Mouse (Mus musculus): ENCODE measurements around the gene Glis2. TPM values are rescaled to one million over a fixed set of nuclear protein-coding genes. Genes with fewer than 3 reads are reported as not detected.
A peak's percentile ranks its signal among the peaks of the same experiment; 100 is the strongest.

Gene Glis2
- polyA plus RNA-seq, 1 experiment from 2014 or later, result 12.3 TPM

GRCm38 (mm10) chr16:4555555-4555954 lies 39.0 kb upstream of the Glis2 start:
- ATAC-seq (replicated peaks; ENCODE audit: extremely low read depth, insufficient read depth, low FRiP score), result no peak
- 95% methylated on average over 1 of the region's 1 CpGs for WGBS

GRCm38 (mm10) chr16:4557085-4557484 lies 37.4 kb upstream of the Glis2 start:
- Histone ChIP-seq H3K9me3 (replicated peaks; ENCODE audit: control insufficient read depth, low read length) (no peaks in the 10 kb centered on the region), H3K9ac (ENCODE audit: low read length) (peak overlapping the region; percentile 85; the same call in 1 of the 2 replicates), H3K27me3 (ENCODE audit: control insufficient read depth, insufficient read depth, low read length) (no peaks in the 10 kb centered on the region), H3K4me1 (ENCODE audit: control insufficient read depth, insufficient read depth, low read length) (peaks cover 35% of the 10 kb centered on the region), H3K36me3 (ENCODE audit: control insufficient read depth, insufficient read depth) (no peaks in the 10 kb centered on the region), H3K4me2 (ENCODE audit: low read depth, low read length) (peak overlapping the region; percentile 99), H3K4me3 (ENCODE audit: low read length) (no peak overlapping the region), H3K27ac (ENCODE audit: low read length) (peak overlapping the region; percentile 90; the same call in 1 of the 2 replicates)
- no peak for ATAC-seq (replicated peaks; ENCODE audit: extremely low read depth, insufficient read depth, low FRiP score)
- 83% methylated on average over 1 of the region's 1 CpGs for WGBS

More at GRCm38 (mm10) chr16:4555555-4555954, 39.0 kb upstream of the Glis2 start:
- no peak overlapping the region for H3K4me2 ChIP-seq (ENCODE audit: low read depth, low read length)
- H3K9me3 ChIP-seq (replicated peaks; ENCODE audit: control insufficient read depth, low read length), result no peaks in the 10 kb centered on the region
- H3K27me3 ChIP-seq (ENCODE audit: control insufficient read depth, insufficient read depth, low read length), result no peaks in the 10 kb centered on the region
- H3K9ac ChIP-seq (ENCODE audit: low read length), result no peak overlapping the region
- H3K4me1 ChIP-seq (ENCODE audit: control insufficient read depth, insufficient read depth, low read length), result peaks cover 33% of the 10 kb centered on the region
- H3K4me3 ChIP-seq (ENCODE audit: low read length), result no peak overlapping the region
- H3K27ac ChIP-seq (ENCODE audit: low read length), result no peak overlapping the region
- H3K36me3 ChIP-seq (ENCODE audit: control insufficient read depth, insufficient read depth), result peaks cover 4% of the 10 kb centered on the region; the same call in 1 of the 2 replicates

- under 1% methylated on average over 19 of the region's 19 CpGs for WGBS
- peak; percentile 61 for ATAC-seq (replicated peaks; ENCODE audit: extremely low read depth, insufficient read depth, low FRiP score)
Observed at GRCm38 (mm10) chr16:4557949-4558348, 36.6 kb upstream of the Glis2 start.

GRCm38 (mm10) chr16:4558384-4558979 lies 36.0 kb upstream of the Glis2 start:
- ATAC-seq (replicated peaks; ENCODE audit: extremely low read depth, insufficient read depth, low FRiP score), result peak; percentile 89
- H3K9ac ChIP-seq (ENCODE audit: low read length), result peak overlapping the region; percentile 85
- H3K36me3 ChIP-seq (ENCODE audit: control insufficient read depth, insufficient read depth), result no peaks in the 10 kb centered on the region
- no peaks in the 10 kb centered on the region for H3K27me3 ChIP-seq (ENCODE audit: control insufficient read depth, insufficient read depth, low read length)
- WGBS, result under 1% methylated on average over 38 of the region's 38 CpGs
- peak overlapping the region; percentile 87 for H3K4me3 ChIP-seq (ENCODE audit: low read length)
- peaks cover 26% of the 10 kb centered on the region for H3K4me1 ChIP-seq (ENCODE audit: control insufficient read depth, insufficient read depth, low read length)
- H3K4me2 ChIP-seq (ENCODE audit: low read depth, low read length), result peak overlapping the region; percentile 99
- peak overlapping the region; percentile 90 for H3K27ac ChIP-seq (ENCODE audit: low read length)
- H3K9me3 ChIP-seq (replicated peaks; ENCODE audit: control insufficient read depth, low read length), result no peaks in the 10 kb centered on the region

More at GRCm38 (mm10) chr16:4557949-4558348, 36.6 kb upstream of the Glis2 start:
- H3K27me3 ChIP-seq (ENCODE audit: control insufficient read depth, insufficient read depth, low read length), result no peaks in the 10 kb centered on the region
- peak overlapping the region; percentile 87 for H3K4me3 ChIP-seq (ENCODE audit: low read length)
- H3K27ac ChIP-seq (ENCODE audit: low read length), result peak overlapping the region; percentile 90
- no peaks in the 10 kb centered on the region for H3K36me3 ChIP-seq (ENCODE audit: control insufficient read depth, insufficient read depth)
- H3K9me3 ChIP-seq (replicated peaks; ENCODE audit: control insufficient read depth, low read length), result no peaks in the 10 kb centered on the region
- peaks cover 32% of the 10 kb centered on the region for H3K4me1 ChIP-seq (ENCODE audit: control insufficient read depth, insufficient read depth, low read length)
- peak overlapping the region; percentile 85 for H3K9ac ChIP-seq (ENCODE audit: low read length)
- H3K4me2 ChIP-seq (ENCODE audit: low read depth, low read length), result peak overlapping the region; percentile 99

GRCm38 (mm10) chr16:4558980-4559631 lies 35.4 kb upstream of the Glis2 start:
- peak; percentile 29 for ATAC-seq (replicated peaks; ENCODE audit: extremely low read depth, insufficient read depth, low FRiP score)
- WGBS, result under 1% methylated on average over 43 of the region's 43 CpGs

GRCm38 (mm10) chr16:4559715-4560144 lies 34.8 kb upstream of the Glis2 start, which contains the start of gene Tfap4:
Tfap4 (minus strand) TSS chr16:4559854.
- H3K27me3 ChIP-seq (ENCODE audit: control insufficient read depth, insufficient read depth, low read length), result no peaks in the 10 kb centered on the region
- peak within 1 kb of the TSS; percentile 85 for H3K9ac ChIP-seq (ENCODE audit: low read length)
- H3K4me1 ChIP-seq (ENCODE audit: control insufficient read depth, insufficient read depth, low read length), result peaks cover 22% of the 10 kb centered on the region
- peak within 1 kb of the TSS; percentile 90 for H3K27ac ChIP-seq (ENCODE audit: low read length)
- H3K9me3 ChIP-seq (replicated peaks; ENCODE audit: control insufficient read depth, low read length), result no peaks in the 10 kb centered on the region
- peak within 1 kb of the TSS; percentile 99 for H3K4me2 ChIP-seq (ENCODE audit: low read depth, low read length)
- ATAC-seq (replicated peaks; ENCODE audit: extremely low read depth, insufficient read depth, low FRiP score), result peak; percentile 10
- peak within 1 kb of the TSS; percentile 87 for H3K4me3 ChIP-seq (ENCODE audit: low read length)
- H3K36me3 ChIP-seq (ENCODE audit: control insufficient read depth, insufficient read depth), result no peaks in the 10 kb centered on the region
- WGBS, result 1% methylated on average over 16 of the region's 17 CpGs

More at GRCm38 (mm10) chr16:4558980-4559631, 35.4 kb upstream of the Glis2 start:
- Histone ChIP-seq H3K9ac (ENCODE audit: low read length) (peak overlapping the region; percentile 85), H3K36me3 (ENCODE audit: control insufficient read depth, insufficient read depth) (no peaks in the 10 kb centered on the region), H3K4me2 (ENCODE audit: low read depth, low read length) (peak overlapping the region; percentile 99), H3K27me3 (ENCODE audit: control insufficient read depth, insufficient read depth, low read length) (no peaks in the 10 kb centered on the region), H3K9me3 (replicated peaks; ENCODE audit: control insufficient read depth, low read length) (no peaks in the 10 kb centered on the region), H3K4me3 (ENCODE audit: low read length) (peak overlapping the region; percentile 87), H3K4me1 (ENCODE audit: control insufficient read depth, insufficient read depth, low read length) (peaks cover 22% of the 10 kb centered on the region), H3K27ac (ENCODE audit: low read length) (peak overlapping the region; percentile 90)

- Histone ChIP-seq H3K4me1 (ENCODE audit: control insufficient read depth, insufficient read depth, low read length) (peaks cover 22% of the 10 kb centered on the region), H3K4me2 (ENCODE audit: low read depth, low read length) (peak overlapping the region; percentile 99), H3K9me3 (replicated peaks; ENCODE audit: control insufficient read depth, low read length) (no peaks in the 10 kb centered on the region), H3K27me3 (ENCODE audit: control insufficient read depth, insufficient read depth, low read length) (no peaks in the 10 kb centered on the region), H3K36me3 (ENCODE audit: control insufficient read depth, insufficient read depth) (no peaks in the 10 kb centered on the region), H3K27ac (ENCODE audit: low read length) (peak overlapping the region; percentile 90), H3K4me3 (ENCODE audit: low read length) (peak overlapping the region; percentile 87), H3K9ac (ENCODE audit: low read length) (peak overlapping the region; percentile 85)
- 1% methylated on average over 43 of the region's 43 CpGs for WGBS
- ATAC-seq (replicated peaks; ENCODE audit: extremely low read depth, insufficient read depth, low FRiP score), result peak; percentile 26
Observed at GRCm38 (mm10) chr16:4560145-4560952, 34.2 kb upstream of the Glis2 start.

GRCm38 (mm10) chr16:4567912-4568311 lies 26.6 kb upstream of the Glis2 start:
- no peak overlapping the region for H3K9ac ChIP-seq (ENCODE audit: low read length)
- WGBS, result 16% methylated on average over 4 of the region's 4 CpGs
- H3K4me2 ChIP-seq (ENCODE audit: low read depth, low read length), result no peak overlapping the region
- H3K27me3 ChIP-seq (ENCODE audit: control insufficient read depth, insufficient read depth, low read length), result no peaks in the 10 kb centered on the region
- H3K4me3 ChIP-seq (ENCODE audit: low read length), result no peak overlapping the region
- ATAC-seq (replicated peaks; ENCODE audit: extremely low read depth, insufficient read depth, low FRiP score), result peak; percentile 71; the same call in 1 of the 2 replicates
- H3K4me1 ChIP-seq (ENCODE audit: control insufficient read depth, insufficient read depth, low read length), result peaks cover 8% of the 10 kb centered on the region
- no peaks in the 10 kb centered on the region for H3K36me3 ChIP-seq (ENCODE audit: control insufficient read depth, insufficient read depth)
- H3K27ac ChIP-seq (ENCODE audit: low read length), result no peak overlapping the region
- no peaks in the 10 kb centered on the region for H3K9me3 ChIP-seq (replicated peaks; ENCODE audit: control insufficient read depth, low read length)

Data from heart, embryonic 16.5 days (tissue).